Mouse (Mus musculus) ES-E14 (cell line): Measurements from ENCODE around the gene Zfp879.

Source experiments
- HCFC1 ChIP-seq: IDR thresholded peaks from 2 replicates; pipeline ENCODE4 v1.6.1; 2012; ENCODE audit warnings: low read length, inconsistent platforms, borderline replicate concordance; ENCODE audit not compliant: insufficient read depth
- MAFK ChIP-seq: IDR thresholded peaks from 2 replicates; pipeline ENCODE4 v1.6.1; 2014; ENCODE audit warnings: mild to moderate bottlenecking, low read depth, low read length, inconsistent platforms; ENCODE audit not compliant: insufficient read depth

GRCm38 (mm10) chr11:50878641-50879040 lies 37.3 kb upstream of the Zfp879 start:
- TF ChIP-seq MAFK (no peak), HCFC1 (no peak)
